Mouse (Mus musculus) embryo, embryonic 9.5 days (tissue): Measurements from ENCODE around the gene Ninj2.

Experiments
- DNase-seq: peaks from one replicate; pipeline ENCODE4 v3.0.0-alpha.2; 2017; ENCODE audit errors: extremely low spot score

Gene Ninj2

GRCm38 (mm10) chr6:120199638-120200394 is 106.7 kb downstream of the Ninj2 start:
- DNase-seq: peak; percentile 44

DNA sequence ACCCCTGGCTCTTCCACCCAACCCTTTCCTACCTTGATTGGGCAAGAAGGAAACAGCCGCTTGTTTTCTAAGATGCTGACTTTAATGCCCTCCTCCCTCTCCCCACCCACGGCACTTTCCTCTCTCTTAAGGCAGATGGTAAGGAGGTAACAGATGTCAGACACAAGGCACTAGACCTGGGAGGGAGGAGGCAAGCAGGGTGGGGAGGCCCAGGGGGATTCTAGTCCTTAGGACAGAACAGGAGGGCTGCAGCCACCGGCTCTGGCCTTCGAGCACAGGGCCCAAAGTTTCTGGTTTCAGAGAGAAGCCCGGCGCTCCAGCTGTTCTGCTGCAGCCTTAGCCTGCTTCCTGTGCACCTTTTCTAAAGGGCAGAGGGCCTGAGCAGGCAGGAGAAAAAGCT is 108.8 kb downstream of the Ninj2 start:
- no peak for DNase-seq

DNA sequence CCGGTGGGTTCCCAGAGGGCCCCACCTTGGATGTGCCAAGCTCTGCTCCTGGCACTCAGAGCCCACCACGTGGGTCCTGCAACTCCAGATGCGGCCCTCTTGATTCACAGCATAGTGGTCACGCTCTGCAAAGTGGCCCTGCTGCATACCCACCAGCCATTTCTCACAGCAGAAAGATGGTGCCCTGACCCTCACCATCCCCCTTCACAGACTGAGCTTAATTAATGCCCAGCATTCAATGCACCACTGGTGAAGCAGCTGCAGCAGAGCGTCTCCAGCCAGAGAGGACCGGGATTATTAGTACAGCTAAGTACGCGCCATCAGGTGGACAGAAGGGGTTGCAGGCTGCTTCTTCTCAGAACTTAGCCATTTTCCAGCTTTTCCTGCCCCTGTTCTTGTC is 109.3 kb downstream of the Ninj2 start:
- no peak for DNase-seq

DNA sequence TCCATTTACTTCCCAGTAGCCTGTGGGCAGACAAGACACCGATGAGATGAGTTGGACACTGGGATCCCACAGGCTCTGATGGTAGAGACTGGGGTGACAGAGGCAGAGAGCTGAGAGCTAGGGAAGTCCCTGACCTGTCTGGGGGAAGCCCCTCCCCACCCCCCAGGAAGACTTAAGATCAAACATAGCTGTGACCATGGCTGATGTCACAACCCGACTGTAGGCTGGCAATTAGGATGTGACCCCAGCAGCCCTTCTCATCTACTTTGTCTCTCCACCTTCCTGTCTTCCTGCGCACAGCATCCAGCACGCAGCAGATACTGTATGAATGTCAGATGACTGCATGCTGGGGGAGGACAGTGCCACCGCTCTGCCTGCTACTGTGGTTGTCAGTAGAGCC is 113.4 kb downstream of the Ninj2 start:
- DNase-seq: no peak

DNA sequence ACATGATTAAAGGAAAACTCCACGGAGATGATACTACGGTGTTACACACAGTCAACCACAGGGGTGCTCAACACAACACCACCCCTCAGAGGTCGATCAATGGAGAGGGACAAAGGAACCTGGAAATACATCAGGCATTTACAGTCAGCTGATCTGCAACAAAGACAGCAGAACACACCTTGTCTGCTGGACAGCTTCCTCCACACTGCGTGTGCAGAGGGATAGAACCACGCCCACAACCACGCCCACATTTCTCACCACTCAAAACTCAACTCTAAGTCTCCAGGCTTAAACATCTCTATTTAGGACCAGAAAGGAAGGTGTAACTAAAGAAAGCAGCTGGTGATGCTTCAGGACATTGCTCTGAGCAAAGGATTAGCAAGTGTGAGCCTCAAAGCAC is 118.4 kb downstream of the Ninj2 start:
- DNase-seq: no peak

- DNase-seq: no peak
These were observed 123.6 kb downstream of the Ninj2 start for GRCm38 (mm10) chr6:120216702-120217101.

GRCm38 (mm10) chr6:120219281-120219680 is 126.1 kb downstream of the Ninj2 start:
- DNase-seq: no peak

DNA sequence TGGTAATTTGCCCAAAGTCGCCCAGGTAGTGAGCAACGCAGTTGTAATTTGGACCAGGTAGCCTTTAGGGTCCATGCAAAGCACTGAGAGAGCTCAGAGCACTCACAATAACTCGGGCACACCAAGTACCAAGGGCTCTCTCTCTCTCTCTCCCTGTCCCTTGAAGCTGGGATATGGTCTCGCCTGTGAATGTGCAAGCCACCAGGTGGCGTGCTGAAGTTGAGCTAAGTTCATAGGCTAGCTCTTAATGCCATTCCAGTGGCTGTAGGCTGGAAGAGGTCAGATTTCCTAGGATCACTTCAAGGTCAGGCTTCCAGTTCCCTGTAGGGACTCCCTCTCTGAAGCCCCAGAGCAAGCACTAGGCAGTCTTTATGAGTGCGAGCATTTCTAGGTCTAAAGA is 129.5 kb downstream of the Ninj2 start:
- peak; percentile 40 for DNase-seq

- no peak for DNase-seq
These were observed 132.2 kb downstream of the Ninj2 start for GRCm38 (mm10) chr6:120225355-120225754.

DNA sequence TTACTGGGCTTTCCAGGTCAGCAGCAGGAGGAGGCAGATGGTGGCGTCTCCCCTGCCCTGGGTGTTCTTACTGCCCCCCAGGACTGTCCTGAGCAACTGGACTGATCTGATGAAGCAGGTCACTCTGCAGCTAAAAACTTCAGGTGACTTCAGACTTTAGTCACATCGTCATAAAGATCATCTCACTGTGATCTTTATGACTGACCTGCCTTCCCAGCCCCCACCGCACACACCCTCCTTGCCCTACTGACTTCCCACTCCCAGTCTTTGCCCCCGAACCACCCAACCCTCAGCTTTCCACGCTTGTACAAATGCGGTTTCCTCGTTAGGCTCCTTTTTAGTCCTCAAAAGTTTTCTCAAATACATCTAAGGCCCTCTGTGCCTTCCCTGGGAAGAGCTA is 133.9 kb downstream of the Ninj2 start:
- DNase-seq: no peak

DNA sequence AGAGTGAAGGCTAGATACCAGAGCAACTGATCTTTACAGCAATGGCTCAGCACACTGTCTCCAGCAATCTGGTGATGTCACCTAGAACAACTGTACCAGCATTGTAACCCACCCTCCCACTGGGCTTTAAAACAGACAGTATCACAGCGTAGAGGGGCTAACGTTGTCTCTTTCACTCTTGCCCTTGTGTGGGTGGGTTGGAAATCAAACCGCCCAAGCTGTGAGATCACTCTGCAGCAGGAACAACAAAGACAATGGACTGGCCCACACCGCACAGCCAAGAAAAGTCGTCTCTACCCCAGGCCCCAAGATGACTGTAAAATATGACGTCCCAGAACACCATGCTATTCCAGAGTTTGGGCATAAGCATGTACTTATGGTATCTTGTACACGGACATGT is 136.7 kb downstream of the Ninj2 start:
- no peak for DNase-seq

- DNase-seq: no peak
These were observed 137.3 kb downstream of the Ninj2 start for GRCm38 (mm10) chr6:120230441-120230840.

GRCm38 (mm10) chr6:120232885-120233284 is 139.7 kb downstream of the Ninj2 start:
- DNase-seq: no peak

GRCm38 (mm10) chr6:120235874-120236273 is 142.7 kb downstream of the Ninj2 start:
- no peak for DNase-seq

DNA sequence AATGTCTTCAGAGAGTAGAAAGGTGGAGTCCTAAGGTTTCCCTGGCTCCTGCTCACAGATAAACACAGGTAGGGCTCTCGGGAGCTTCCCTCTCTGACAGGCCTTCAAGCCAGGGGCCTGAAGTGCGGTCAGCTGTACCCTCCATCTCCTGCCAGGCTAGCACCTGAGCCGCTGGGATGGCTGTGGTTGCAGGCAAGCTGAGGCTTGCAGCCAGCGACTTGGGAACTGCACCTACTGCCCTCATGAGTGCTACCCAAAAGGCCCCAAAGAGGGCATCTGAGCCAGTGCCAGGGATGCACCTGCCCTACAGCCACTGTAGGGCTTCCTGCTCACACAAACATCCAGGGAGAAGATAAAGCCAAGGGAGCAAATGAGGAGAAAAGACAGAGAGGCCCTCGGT is 147.3 kb downstream of the Ninj2 start:
- no peak for DNase-seq

DNA sequence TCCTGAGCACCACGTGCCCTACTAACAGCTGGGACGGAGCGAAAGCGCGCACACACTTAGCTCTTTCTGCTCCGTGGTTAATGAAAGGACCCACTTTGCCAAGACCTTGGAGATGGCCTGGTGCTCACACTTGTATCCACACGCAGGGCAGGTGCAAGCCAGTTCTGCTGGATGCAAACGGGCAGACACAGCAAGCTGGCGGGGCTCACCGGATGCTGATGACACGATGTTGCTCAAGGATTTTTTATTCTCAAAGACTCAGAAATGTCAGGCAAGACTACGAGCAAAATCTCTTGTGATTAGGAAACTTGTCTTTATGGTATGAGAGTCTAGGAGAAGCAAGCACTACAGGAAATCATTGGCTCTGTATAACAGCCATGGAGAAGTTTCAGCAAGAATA is 148.3 kb downstream of the Ninj2 start:
- no peak for DNase-seq

GRCm38 (mm10) chr6:120242530-120242929 is 149.4 kb downstream of the Ninj2 start:
- no peak for DNase-seq

DNA sequence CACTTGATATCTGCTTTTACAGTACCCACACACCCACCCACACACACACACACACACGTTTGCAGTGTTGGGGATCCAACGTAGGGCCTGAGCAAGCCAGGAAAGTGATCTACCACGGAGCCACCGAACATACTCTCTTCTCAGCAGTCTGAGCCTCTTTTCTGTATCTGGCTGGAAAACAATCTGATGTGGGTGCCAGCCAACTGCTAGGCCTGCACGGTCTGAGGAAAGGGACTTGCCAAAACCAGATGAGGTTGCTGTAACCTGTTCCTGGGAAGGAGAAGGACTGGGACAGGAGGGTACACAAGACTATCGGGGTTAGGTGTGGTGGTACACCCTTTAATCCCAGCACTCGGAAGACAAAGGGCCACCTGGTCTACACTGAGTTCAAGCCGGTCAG is 150.1 kb downstream of the Ninj2 start:
- DNase-seq: no peak

- DNase-seq: no peak
These were observed 153.5 kb downstream of the Ninj2 start for GRCm38 (mm10) chr6:120246676-120247075.

DNA sequence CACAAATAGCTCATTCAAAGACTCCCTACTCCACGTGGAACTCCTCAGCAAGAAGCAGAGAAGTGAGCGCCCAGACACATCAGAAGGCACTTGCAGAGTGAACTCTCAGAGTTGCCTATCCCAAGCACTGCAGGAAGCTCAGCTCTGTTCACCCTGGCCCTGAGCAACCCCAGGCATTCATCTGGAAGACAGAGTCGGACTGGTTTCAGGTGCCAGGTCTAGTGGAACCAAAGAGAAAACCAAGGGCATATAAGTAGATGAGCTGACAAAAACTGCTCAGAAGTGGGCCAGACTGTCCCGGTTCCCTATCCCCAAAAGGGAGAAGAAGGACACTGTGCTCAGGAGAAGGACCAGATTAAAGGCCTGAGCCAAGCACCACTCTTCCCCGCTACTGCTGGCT is 156.7 kb downstream of the Ninj2 start:
- DNase-seq: no peak
